Mouse (Mus musculus) kidney, postnatal 0 days (tissue): ENCODE results near the gene BC016579. TPM values are rescaled to one million over a fixed set of nuclear protein-coding genes. Genes with fewer than 3 reads are reported as not detected.
A peak's percentile ranks its signal among the peaks of the same experiment; 100 is the strongest.

ENCODE experiments used
- ATAC-seq: fragments of 200-750 bp; cut with Nextera tagmentation; replicated peaks from 2 replicates; pipeline ENCODE4 v1.8.0; 2017; ENCODE audit warnings: low read depth, moderate number of reproducible peaks, moderate TSS enrichment, moderate library complexity; ENCODE audit not compliant: low FRiP score
- DNase-seq: peaks from one replicate; pipeline ENCODE4 v3.0.0-alpha.2; 2016; ENCODE audit warnings: low spot score
- H3K27ac ChIP-seq: fragments of 300-500 bp; sonication (generic); 2 replicates; pipeline ENCODE4 v1.5.1; 2014; ENCODE audit warnings: mild to moderate bottlenecking
- H3K27me3 ChIP-seq: fragments of 300-500 bp; sonication (generic); 2 replicates; pipeline ENCODE4 v1.6.1; 2014; ENCODE audit warnings: low read length, mixed read lengths; ENCODE audit not compliant: insufficient read depth
- H3K36me3 ChIP-seq: fragments of 300-500 bp; sonication (generic); 2 replicates; pipeline ENCODE4 v1.6.1; 2014; ENCODE audit warnings: low read length, mixed read lengths; ENCODE audit not compliant: insufficient read depth
- H3K4me1 ChIP-seq: fragments of 300-500 bp; sonication (generic); replicated peaks from 2 replicates; pipeline ENCODE4 v1.6.1; 2014; ENCODE audit warnings: antibody characterized with exemption, low read length, mixed read lengths; ENCODE audit not compliant: insufficient read depth
- H3K4me2 ChIP-seq: fragments of 300-500 bp; sonication (generic); 2 replicates; pipeline ENCODE4 v1.6.1; 2014; ENCODE audit warnings: mild to moderate bottlenecking, low read length, moderate library complexity, mixed read lengths
- H3K4me3 ChIP-seq: fragments of 300-500 bp; sonication (generic); replicated peaks from 2 replicates; pipeline ENCODE4 v1.5.1; 2014; ENCODE audit warnings: low read depth, low read length
- H3K9ac ChIP-seq: fragments of 300-500 bp; sonication (generic); 2 replicates; pipeline ENCODE4 v1.6.1; 2014; ENCODE audit warnings: low read depth, low read length
- H3K9me3 ChIP-seq: fragments of 300-500 bp; sonication (generic); replicated peaks from 2 replicates; pipeline ENCODE4 v1.6.1; 2016; ENCODE audit warnings: low read length, inconsistent platforms, mixed read lengths
- CTCF ChIP-seq: IDR thresholded peaks from 2 replicates; pipeline ENCODE4 v1.5.1; 2016; ENCODE audit warnings: antibody characterized with exemption, low read depth, mild to moderate bottlenecking, moderate library complexity
- WGBS: fragments of 180-500 bp; shearing (Covaris S2); extraction: QIAGEN DNeasy Blood & Tissue Kit; methylation state at CpG from one replicate; pipeline ENCODE4 v1.1.7; 2014; 5-methylcytosine and 5-hydroxymethylcytosine counted together
- polyA plus RNA-seq: library from polyadenylated mRNA; unstranded; fragments of >200 nt; fragmentation: Nextera tagmentation; extraction: Ambion mirVana; gene quantifications from 2 replicates; pipeline ENCODE4 v1.2.1, GENCODE M21; 2015

The BC016579 gene
- polyA plus RNA-seq, 1 experiment from 2014 or later, result 0.32 TPM

DNA sequence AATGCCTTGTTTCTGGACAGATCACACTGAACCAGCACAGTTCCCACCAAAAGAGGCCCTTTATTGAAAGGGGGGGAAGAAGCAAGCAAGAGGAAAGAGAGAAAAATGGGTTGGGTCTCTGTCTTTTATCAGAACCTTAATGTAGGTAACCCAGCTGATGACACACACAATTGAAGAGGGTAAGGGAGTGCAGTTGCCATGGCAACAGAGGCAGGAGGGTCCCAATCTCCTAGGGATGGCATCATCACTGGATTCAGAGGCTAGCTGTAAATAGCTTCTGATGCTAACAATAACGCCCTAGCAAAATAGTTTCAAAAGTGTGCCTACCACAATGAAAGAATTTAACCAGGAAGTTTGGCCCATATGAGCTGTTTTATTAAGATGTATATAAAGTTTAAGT lies 60.2 kb downstream of the BC016579 start:
- DNase-seq (no peak), ATAC-seq (no peak)
- Histone ChIP-seq H3K9ac (no peak overlapping the region), H3K4me3 (no peak overlapping the region), H3K9me3 (no peaks in the 10 kb centered on the region), H3K4me2 (no peak overlapping the region), H3K36me3 (no peaks in the 10 kb centered on the region), H3K4me1 (no peaks in the 10 kb centered on the region), H3K27ac (no peak overlapping the region), H3K27me3 (no peaks in the 10 kb centered on the region)
- no peak for TF ChIP-seq CTCF
- 68% methylated on average over 1 of the region's 1 CpGs for WGBS

DNA sequence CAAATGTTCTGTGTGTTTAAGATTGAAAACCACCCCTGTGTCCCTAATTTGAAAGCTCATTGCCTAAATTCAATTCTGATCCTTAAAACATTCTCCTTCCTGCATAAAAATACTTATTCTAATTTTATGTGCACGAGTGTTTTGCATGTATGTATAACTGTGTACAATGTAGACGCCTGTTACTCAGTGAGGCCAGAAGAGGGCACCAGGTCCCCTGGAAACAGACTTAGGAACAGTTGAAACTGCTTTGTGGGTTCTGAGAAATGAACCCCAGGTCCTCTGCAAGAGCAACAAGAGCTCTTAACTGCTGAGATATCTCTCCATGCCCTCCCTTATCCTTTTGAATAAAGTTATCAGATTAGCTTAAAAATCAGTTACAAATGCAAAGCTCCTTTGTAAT lies 71.4 kb downstream of the BC016579 start:
- TF ChIP-seq CTCF, result peak; percentile 67
- no peak for ATAC-seq
- Histone ChIP-seq H3K27me3 (no peaks in the 10 kb centered on the region), H3K9me3 (no peaks in the 10 kb centered on the region), H3K4me2 (no peak overlapping the region), H3K4me1 (no peaks in the 10 kb centered on the region), H3K9ac (no peak overlapping the region), H3K4me3 (no peak overlapping the region), H3K27ac (no peak overlapping the region), H3K36me3 (no peaks in the 10 kb centered on the region)
- peak; percentile 37 for DNase-seq
- WGBS, result 25% methylated on average over 2 of the region's 2 CpGs

DNA sequence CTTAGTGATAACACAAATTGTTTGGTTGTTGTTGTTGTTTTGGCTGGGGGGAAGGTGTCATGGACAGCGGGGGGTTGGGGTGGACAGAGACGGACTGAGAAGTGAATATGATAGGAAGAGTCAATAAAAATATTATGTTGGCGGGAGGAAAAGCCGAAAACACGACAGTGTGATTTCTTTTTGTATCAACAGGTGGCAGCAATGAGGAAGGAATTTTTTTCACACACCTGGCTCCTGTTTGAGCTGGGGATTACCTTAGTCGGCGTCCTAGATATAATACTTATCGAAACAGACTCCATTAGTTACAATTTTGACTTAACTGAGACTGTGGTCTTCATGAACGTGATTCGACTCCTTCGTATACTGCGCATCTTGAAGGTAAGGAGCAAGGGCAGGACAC lies 74.0 kb downstream of the BC016579 start:
- WGBS, result 71% methylated on average over 12 of the region's 12 CpGs
- DNase-seq, result no peak
- H3K9ac ChIP-seq, result no peak overlapping the region
- no peaks in the 10 kb centered on the region for H3K36me3 ChIP-seq
- no peak for TF ChIP-seq CTCF
- no peak for ATAC-seq
- no peaks in the 10 kb centered on the region for H3K9me3 ChIP-seq
- H3K27ac ChIP-seq, result no peak overlapping the region
- no peaks in the 10 kb centered on the region for H3K4me1 ChIP-seq
- no peak overlapping the region for H3K4me2 ChIP-seq
- no peaks in the 10 kb centered on the region for H3K27me3 ChIP-seq
- H3K4me3 ChIP-seq, result no peak overlapping the region

Other genes starting within 250 kb of the BC016579 start
- 82.2 and 104 TPM in 2 replicates for gene Cd200, start 245.0 kb downstream of the BC016579 start, polyA plus RNA-seq
- 0.47 and 0.49 TPM in 2 replicates for gene Gm609, start 161.1 kb downstream of the BC016579 start, polyA plus RNA-seq
- 2.2 and 2.7 TPM in 2 replicates for gene Gm17783, start 122.0 kb downstream of the BC016579 start, polyA plus RNA-seq
- not detected in 2 replicates for gene Slc9c1, start 118.8 kb downstream of the BC016579 start, polyA plus RNA-seq
- gene Gcsam, start 43.7 kb downstream of the BC016579 start, polyA plus RNA-seq, result 0.04 and 0.16 TPM in 2 replicates
- gene Tmprss7, start 39.6 kb upstream of the BC016579 start, polyA plus RNA-seq, result 0.20 and 0.21 TPM in 2 replicates
- 1.9 and 2.6 TPM in 2 replicates for gene Tagln3, start 70.5 kb upstream of the BC016579 start, polyA plus RNA-seq
- 35.5 and 38.0 TPM in 2 replicates for gene Abhd10, start 88.9 kb upstream of the BC016579 start, polyA plus RNA-seq